Mouse (Mus musculus) adrenal gland, adult (tissue): ENCODE measurements around the gene Rfx7.

ENCODE experiments used
- DNase-seq, 2 experiments: peaks; one replicate each; pipeline ENCODE4 v3.0.0; 2022 to 2023; ENCODE audit warnings: low spot score in 1 of 2; ENCODE audit not compliant: inconsistent age in 2 of 2

Rfx7 gene

DNA sequence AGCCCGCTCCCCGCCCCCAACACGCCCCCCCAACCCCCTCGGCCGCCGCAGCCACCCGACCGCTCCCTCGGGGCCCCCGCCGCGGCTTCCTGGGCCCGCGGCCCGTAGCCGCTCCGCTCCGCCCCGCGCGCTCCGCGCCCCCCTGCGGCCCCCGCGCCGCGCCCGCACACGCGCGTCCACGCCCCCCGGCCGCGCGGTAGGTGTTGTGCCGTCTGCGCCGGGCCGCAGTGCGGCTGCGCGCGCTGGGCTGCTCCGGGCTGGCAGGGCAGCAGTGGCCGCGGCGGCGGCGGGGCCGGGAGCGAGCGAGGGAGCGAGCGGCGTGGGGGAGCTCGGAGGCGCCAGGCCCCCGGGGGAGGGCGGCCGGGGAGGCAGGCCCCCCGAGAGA, at the start of gene Rfx7:
Gene Rfx7 (plus strand): TSS at position 245 of the 385 bp plus-strand sequence.
- peak; percentile 86 to 92 for DNase-seq

DNA sequence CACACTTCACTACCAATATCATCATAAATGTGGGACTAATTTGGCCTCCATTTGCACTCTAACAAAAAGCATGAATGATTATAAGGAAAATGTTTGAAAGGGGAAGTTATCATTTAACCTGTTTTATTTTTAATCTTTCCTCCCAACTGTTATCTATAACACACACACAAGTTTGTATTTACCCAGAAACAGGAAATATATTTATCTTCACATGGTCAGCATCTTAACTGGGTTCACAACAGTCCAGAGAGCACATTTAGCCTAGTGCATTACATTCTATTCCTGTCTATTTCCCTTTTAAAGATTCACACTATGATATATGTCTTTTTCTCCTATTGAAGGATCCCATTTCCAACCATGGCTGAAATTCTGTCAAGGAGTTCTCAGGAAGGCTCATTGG, 43.5 kb upstream of the Rfx7 start:
- no peak for DNase-seq

DNA sequence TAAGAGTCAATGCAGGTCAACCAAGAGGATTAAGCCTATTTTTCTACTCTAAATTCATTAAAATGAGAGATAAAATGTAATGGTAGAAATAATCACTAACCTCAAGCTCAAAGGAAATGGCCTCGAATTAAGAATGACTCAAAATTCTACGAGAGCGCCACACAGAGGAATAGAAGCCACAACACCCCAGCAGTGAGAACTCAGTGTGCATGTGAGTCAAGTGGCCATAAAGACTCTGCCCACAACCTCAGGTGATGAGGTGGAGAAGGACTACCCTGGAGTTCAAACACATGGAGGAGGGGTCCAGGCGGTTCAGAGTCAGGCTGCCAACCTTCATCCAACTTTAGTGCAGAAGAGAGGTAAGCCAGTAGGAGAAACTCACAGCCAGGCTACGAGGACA, 42.9 kb upstream of the Rfx7 start:
- no peak for DNase-seq

DNA sequence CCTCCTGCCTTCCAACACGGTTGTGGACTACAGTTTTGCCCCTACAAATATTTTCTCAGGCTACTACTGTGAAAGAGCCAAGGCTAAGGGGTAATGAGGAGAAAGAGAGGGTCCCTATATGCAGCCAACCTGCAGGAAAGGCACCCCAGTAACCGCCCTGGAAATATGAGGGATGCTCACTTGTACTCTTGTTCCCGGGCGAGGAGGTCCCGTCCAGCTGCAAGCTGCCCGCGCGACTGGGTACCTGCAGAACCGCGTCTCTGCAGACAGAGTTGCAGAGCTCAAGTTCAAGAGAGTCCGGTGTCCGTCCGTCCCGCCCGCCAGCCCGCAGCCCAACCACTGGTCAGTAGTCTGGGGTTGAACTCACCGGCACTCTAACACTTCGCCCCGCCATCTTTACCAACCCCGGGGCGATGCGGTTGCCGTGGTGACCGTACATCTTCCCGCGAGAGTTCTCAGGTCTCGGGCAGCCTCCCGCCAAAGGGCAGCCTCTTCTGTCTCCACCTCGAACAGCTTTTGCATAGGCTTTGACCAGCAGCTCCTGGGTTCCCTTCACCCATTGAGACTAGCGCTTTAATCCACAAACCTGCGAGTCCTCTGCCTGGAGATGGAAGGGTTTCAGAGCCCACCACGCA, 40.4 kb upstream of the Rfx7 start:
- DNase-seq, result peak; percentile 91 to 97

DNA sequence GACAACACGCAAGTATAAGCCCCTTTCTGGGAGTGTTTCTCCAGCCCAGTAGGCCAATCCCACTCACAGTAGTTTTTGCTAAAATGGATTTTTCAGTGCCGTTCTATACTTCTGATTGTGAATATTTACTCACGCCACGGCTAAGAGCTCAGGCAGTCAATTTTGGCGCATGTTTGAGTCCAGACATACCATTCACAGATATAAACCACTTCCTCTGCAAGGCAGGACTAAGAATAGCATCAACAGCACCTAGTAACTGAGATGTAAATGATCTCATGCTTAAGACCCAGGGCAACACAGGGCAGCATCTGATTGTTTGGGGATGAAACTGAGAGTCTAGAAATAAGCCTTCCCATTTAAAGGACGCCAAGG, 39.9 kb upstream of the Rfx7 start, which contains the start of gene Tex9:
Gene Tex9 (minus strand): TSS at position 19 of the 372 bp plus-strand sequence.
- no peak for DNase-seq

DNA sequence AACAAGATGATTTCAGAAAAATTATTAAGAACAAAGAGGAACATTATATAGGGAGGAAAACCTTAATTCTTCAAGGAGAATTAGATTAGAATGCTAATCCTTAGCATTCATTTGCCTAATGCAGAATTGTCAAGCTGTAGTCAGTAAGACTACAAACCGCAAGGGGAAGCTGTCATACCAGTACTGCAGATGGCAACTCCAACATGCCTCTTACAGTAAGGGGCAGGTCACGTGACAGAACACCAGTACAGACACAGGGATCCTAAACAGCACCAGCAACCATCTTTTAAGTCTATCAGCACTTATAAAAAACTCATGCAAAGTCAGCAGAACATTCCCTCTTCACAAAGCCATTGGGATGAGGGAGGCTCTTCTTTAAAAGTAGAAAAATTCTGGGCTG, 38.6 kb upstream of the Rfx7 start:
- DNase-seq, result no peak

DNA sequence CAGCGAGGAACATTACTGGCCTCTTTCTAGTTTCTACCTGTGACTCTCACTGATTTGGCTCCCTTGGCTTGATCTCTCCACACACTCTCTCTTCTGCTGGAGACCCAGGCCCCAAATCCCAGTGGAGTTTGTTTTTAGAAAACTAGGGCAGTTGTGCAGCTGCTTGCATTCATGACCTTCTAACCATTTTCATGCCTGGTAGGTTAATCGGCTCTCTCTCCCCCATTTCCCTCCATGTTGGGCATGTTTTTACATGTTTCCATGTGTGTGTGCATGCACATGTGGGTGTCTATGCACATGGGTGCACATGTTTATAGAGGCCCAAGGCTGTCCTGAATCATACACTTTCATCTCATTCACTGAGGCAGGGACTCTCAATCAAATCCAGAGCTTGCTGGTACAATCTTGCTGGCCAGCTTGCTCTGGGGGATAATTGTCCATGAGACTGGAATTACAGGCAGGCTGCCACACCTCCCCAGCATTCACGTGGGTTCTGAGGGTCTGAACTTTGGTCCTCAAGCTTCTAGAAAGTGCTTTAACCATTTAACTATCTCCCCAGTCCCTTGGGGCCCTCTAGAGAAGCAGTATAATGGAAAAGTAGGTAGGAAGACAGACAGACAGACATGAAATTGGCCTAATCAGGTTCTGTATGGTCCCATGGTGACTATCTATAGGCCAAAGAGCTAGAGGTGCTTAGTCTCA, 37.9 kb upstream of the Rfx7 start:
- no peak for DNase-seq

DNA sequence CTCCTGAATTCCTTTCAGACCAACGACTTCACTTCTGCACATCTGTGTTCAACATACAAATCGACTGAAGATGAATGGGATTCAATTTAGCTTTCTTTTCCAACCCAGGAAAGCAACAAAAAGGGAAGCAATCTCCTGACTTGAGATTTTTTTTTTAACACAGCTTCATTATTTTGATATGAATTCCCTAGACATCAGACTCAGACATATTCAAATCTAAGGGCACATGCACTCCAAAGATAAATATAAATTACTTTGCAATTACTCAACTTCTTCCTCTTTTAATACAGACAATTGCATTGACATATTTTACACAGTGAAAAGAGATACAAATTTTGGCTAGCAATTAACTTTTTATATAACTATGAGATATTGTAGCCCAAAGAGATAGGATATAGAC, 35.3 kb upstream of the Rfx7 start:
- no peak for DNase-seq

DNA sequence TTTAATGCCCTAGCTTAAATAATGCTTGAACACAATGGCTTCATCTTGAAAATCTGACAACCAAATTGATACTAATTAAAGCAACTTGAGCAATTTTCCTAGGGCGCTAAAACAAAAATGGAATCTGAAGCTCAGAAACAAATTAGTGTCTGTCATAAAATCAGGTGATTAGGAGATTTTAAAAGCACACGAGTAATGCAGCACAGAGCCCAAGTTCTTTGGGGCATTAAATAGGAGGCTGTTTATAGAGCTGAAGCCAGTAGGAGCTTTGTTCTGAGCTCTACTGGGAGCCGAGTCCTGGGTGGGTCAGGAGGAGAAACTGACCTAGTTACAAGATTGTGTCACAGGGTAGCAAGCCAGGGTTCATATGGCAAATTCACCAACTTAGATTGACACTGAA, 34.9 kb upstream of the Rfx7 start:
- DNase-seq, result no peak

DNA sequence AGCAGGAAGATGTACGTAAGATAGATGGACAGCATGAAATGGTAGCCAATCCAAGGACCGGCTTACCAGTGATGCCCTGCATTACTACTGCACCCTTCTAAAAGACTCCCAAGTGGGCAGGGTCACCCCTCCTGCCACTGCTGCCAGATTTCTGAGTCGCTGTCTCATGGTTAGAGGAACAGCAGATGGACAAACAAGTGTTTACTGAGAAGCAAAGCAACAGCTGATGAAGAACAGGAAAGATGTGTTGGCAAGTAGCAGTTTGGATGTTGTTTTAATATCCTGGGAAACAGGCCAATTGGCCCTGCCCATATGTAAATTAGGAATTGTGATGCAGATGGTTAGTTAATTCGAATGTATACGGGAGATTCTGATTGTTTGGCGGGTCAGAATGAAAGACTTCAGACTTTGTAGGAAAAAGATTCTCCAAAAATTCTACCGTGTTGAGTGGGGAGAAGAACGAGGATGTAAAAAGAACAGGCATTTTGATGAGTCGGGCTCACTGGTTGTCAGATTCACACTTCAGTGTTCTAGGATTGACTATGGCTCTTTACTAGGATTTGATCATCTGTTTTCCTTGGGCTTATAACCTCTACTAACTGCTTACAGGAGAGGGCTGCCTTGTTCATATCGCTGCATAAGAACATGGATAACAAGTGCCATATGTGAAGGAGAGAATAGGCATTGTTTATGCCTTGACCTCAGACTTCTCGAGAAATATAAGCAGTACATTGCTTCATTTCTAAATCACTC, 19.6 kb upstream of the Rfx7 start:
- no peak for DNase-seq

DNA sequence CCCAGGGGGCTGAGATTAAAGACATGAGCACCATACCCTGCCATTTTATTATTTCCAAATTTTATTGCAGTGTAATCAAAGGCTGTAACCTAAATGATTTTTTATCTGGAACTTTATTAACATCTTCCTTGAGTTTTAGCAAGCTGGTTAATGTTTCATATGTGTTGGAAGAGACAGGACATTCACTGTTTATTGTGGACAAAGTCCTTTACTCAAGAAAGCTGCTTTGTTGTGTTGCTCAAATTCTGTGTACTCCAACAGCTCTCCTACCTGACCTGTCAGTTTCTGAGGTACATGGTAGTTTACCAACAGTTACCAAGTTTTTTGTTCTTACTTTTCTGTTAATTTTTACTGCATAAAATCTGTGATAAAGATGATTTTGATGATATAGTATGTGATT, 16.7 kb upstream of the Rfx7 start:
- no peak for DNase-seq

DNA sequence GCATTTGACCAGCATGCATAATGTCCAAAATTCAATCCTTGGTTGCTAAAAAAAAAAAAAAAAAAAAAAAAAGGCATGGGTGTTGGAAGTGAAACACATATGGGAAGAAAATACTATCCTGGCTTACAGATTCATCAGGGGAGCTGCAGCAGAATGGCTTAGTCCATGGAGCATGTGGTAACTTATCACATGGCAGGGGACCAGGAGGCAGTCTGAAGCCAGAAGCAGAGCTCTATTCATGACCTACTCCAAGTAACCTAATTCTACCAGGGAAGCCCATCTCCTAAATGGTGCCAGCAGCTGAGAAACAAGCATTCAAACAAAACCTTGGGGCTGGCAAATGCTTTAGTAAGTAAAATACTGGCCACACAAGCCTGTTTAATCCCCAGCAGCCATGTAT, 12.8 kb upstream of the Rfx7 start:
- no peak for DNase-seq

DNA sequence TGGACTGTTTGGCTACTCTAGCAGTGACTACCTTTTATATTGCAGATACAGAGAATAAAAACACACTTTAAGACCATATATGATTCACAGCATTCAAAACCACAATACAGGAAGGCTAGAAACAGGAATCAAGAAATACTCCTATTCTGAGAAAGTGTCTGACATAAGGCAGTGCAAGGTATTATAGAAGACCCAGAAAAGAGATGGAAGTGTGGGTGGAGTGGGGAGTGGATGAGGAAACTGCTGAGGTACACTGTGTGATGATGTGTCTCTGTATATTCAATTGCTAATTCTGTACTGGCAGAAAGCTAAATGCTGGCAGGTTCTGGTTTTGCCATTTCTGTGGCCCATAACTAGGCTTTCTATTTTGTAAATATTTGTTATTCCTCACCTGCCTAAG, 11.2 kb upstream of the Rfx7 start:
- no peak for DNase-seq

DNA sequence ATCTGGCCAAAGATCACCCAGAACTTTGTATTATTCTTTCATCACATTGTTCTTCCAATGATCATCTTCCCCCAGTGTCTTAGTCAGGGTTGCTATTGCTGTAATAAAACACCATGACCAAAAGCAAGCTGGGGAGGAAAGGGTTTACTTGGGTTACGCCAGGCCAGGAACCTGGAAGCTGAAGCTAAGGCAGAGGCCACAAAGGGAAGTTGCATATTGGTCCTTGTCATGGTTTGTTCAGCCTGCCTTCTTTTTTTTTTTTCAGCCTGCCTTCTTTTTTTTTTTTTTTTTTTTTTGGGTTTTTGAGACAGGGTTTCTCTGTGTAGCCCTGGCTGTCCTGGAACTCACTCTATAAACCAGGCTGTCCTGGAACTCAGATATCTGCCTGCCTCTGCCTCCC, 5.9 kb upstream of the Rfx7 start:
- DNase-seq, result no peak

DNA sequence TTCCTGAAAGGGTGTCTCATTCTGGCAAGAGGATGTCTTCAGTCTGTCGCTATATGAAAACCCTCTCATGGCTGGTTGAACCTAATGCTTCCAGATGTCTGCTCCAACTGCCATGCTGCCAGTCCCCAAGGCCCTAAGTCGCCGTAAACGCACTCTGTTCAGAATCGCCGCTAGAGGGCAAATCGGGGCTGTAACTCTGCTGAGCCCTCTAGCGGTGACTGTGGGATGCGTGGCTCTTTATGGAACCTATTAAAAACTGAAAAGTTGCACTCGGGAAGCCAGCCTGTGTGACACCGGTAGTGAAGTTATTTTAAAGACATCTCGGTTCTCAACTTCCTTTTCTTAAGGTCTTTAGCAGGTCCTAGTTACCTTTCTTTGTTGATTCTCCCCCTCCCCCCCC, 1.8 kb upstream of the Rfx7 start:
- peak; percentile 85 to 95 for DNase-seq

DNA sequence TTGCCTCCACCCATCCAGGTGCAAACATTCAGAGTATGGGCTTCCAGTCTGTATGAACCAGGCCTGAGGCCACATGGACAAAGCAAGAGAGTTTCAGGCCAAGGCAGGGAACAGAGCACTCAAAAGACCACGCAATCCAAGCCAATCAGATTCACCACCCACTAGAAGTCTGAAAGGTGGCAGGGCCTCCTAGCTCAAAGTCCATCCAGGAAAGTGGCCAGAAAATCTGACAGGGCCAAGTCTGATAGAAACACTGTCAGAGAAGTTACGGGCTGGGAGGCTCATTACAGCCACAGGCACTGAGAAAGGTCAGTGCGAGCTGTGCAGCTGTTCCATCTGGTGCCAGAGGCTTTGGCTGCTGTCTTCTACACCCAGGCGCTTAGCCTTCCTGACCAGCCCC, 1.2 kb upstream of the Rfx7 start:
- DNase-seq, result no peak

DNA sequence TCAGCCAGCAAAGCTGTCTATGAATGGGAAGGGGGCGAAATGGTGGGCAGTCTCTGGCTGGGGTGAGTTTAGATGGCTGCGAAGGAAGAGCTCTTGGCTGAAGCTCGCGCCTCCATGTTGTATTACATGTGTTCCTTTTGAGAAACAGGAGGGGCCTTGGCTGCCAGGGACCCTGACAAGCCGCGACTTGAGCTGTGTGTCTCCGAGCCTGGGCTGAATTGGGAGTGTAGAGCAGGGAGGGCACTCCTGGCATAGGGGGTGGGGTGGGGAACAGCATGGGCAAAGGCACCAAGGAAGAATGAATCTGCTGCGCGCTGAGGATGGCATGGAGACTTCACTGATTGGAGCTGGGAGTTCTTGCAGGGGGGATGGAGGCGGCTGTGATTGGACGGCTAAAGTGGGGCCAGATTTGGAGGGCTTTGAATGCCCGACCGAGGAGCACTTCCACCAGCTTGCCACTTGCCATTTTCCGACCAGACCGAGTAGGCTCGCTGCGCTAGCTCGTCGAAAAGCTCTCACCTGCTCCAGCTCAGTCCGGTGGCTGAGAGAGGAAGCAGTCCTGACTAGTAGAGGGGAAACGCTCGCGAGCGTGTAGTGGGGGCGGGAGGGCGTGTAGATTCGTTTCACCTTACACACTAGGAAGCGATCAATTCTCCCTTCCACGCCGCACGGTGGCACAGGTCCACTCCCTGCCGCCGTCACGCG, 597 bp upstream of the Rfx7 start:
- DNase-seq, result peak; percentile 90 to 95

DNA sequence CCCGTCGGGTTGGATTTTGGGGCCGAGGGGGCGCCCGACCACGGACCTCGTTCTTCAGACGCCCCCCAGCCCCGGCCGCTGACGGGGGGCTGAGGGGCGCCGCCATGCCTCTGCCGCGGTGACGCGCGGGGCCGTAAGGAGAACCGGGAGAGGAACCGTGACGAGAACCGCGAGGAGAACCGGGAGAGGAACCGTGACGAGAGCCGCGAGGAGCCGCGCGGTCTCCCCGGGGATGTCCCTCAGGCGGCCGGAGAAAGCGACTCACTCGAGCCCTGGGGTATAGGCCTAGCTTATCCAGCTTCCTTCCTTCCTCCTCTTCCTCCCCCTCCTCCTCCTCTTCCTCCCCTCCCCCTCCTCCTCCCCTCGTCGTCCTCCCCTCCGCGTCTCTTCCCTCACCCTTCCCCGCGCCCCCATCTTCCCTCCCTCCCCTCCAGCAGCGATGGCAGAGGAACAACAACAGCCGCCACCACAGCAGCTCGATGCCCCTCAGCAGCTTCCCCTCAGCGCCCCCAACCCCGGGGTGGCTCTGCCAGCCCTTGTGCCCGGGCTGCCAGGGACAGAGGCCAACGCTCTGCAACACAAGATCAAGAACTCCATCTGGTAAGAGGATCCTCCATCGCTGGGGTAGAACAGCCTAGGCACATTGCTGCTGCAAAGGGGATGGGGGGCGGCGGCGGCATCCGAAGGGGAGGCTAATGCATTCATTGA, 495 bp downstream of the Rfx7 start:
- peak; percentile 59 to 86 for DNase-seq

DNA sequence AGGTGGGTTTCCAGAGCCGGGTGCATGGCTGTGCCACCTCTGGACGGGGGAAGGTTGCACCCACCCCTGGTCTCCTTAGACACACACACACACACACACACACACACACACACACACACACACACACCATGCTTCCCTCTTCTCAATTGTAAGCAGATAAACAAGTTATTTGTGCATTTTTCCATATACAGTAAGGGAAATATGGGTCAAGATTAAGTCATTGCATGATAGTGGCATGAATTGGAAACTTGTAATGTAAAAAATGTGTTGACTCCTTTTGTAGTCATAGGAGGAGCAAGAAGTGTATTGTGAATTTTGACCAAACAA, 1.0 kb downstream of the Rfx7 start:
- no peak for DNase-seq

DNA sequence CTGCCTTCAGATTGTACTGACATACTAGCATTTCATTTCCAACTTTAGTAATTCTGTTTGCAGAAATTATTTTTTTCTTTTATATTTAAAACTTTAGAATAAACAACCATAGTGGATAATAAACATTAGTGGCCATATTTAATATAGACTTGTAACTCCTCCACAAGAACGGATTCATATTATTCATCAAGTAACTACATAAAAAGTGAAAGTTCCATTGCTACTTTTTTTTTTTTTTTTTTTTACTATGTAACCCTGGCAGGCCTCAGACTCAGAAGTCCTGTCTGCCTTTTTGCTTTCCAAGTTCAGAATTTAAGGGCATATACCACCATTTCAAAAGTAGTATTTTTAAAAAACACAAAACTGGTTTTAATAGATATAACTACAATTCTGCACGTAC, 2.9 kb downstream of the Rfx7 start:
- DNase-seq, result no peak

DNA sequence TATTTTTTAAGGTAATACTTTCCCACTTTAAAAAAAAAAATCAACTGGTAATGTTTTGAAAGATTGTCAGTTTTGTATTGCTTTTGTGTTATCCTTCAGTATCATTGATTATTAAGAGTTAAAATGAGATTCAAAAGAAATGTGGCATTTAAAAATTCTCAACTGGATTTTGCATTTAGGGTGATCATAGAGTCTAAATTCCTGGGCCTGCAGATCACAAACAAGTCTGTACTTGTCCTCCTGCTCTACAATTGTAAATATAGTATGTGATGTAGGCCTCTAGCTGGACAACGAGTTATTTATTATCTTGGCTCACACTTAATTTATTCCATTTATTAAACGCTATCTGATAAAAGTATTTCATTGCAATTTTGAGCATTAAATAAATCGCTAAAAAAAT, 3.4 kb downstream of the Rfx7 start:
- no peak for DNase-seq
